Mouse (Mus musculus) kidney, embryonic 16.5 days (tissue): ENCODE data around the gene Eif5a. TPM values are rescaled to one million over a fixed set of nuclear protein-coding genes. Genes with fewer than 3 reads are reported as not detected.
A peak's percentile ranks its signal among the peaks of the same experiment; 100 is the strongest.

Experiments used
- ATAC-seq: fragments of 200-750 bp; cut with Nextera tagmentation; 2 replicates; pipeline ENCODE4 v1.8.0; 2017; ENCODE audit warnings: moderate TSS enrichment; ENCODE audit not compliant: low FRiP score, low TSS enrichment
- H3K27ac ChIP-seq: fragments of 300-500 bp; sonication (generic); 2 replicates; pipeline ENCODE4 v1.5.1; 2014; ENCODE audit warnings: low read length
- H3K27me3 ChIP-seq: fragments of 300-500 bp; sonication (generic); 2 replicates; pipeline ENCODE4 v1.6.1; 2014; ENCODE audit warnings: low read length, control low read depth, mixed read lengths; ENCODE audit not compliant: insufficient read depth
- H3K36me3 ChIP-seq: fragments of 300-500 bp; sonication (generic); 2 replicates; pipeline ENCODE4 v1.6.1; 2014; ENCODE audit warnings: low read length, control low read depth, mixed read lengths; ENCODE audit not compliant: insufficient read depth
- H3K4me1 ChIP-seq: fragments of 300-500 bp; sonication (generic); 2 replicates; pipeline ENCODE4 v1.6.1; 2014; ENCODE audit warnings: low read length, control low read depth, mixed read lengths; ENCODE audit not compliant: insufficient read depth
- H3K4me2 ChIP-seq: fragments of 300-500 bp; sonication (generic); replicated peaks from 2 replicates; pipeline ENCODE4 v1.6.1; 2014; ENCODE audit warnings: low read depth, low read length
- H3K4me3 ChIP-seq: fragments of 300-500 bp; sonication (generic); 2 replicates; pipeline ENCODE4 v1.5.1; 2014; ENCODE audit warnings: mild to moderate bottlenecking, low read length
- H3K9ac ChIP-seq: fragments of 300-500 bp; sonication (generic); replicated peaks from 2 replicates; pipeline ENCODE4 v1.6.1; 2014; ENCODE audit warnings: low read length
- H3K9me3 ChIP-seq: fragments of 300-500 bp; sonication (generic); 2 replicates; pipeline ENCODE4 v1.6.1; 2016; ENCODE audit warnings: low read length, control low read depth
- WGBS: fragments of 180-500 bp; shearing (Covaris S2); extraction: QIAGEN DNeasy Blood & Tissue Kit; methylation state at CpG from one replicate; pipeline ENCODE4 v1.1.7; 2014; 5-methylcytosine and 5-hydroxymethylcytosine counted together
- polyA plus RNA-seq: library from polyadenylated mRNA; unstranded; fragments of >200 nt; fragmentation: Nextera tagmentation; extraction: Ambion mirVana; gene quantifications from 2 replicates; pipeline ENCODE4 v1.2.1, GENCODE M21; 2015

Gene Eif5a
- polyA plus RNA-seq, 1 experiment from 2014 or later = 1,737 TPM

DNA sequence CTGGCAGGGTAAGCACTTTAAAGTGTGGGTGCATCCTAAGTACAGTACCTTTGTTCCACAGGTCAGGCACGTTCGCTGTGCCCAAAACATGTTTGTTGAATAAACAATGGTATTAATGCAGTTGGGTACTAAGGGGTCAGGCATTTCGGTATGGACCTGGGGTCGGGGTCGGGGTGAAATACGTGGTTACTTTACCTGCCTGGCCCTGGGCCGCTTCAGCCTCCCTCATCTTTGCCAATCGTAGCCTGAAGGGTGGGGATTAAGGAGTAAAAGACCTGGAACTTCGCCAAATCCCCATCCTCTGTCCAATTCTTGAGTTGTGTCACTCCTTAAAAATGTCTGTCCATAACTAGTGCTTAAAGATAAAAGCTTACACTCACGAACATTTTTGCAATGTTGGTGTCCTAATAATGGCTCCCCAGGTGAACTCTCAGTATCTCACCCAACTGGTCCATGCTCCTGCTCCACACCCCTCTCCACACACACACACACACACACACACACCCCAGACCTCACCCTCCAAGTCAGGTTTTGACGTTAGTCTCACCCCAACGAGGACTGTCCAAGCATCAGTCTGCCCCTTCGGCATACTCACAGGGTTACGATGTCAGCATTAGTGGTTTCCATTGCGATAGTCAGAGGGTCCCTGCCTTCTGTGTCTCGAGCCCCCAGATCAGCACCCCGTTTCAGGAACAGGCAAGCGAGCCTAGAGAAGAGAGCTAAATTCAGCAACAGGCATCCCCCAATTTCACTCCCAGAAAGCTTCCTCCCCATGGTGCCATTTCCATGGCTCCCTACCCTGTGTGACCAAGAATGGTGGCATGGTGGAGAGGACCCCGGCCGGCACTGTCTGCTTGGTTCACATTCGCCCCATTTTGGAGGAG lies 39.7 kb downstream of the Eif5a start:
- H3K36me3 ChIP-seq = no peaks in the 10 kb centered on the region
- 57% methylated on average over 21 of the region's 21 CpGs for WGBS
- peak overlapping the region; percentile 98 for H3K27ac ChIP-seq
- peak; percentile 1; the same call in 1 of the 2 replicates for ATAC-seq
- peaks cover 39% of the 10 kb centered on the region for H3K4me1 ChIP-seq
- H3K4me2 ChIP-seq = peak overlapping the region; percentile 55
- peak overlapping the region; percentile 63 for H3K9ac ChIP-seq
- peak overlapping the region; percentile 65 for H3K4me3 ChIP-seq
- H3K9me3 ChIP-seq = no peaks in the 10 kb centered on the region
- H3K27me3 ChIP-seq = no peaks in the 10 kb centered on the region

DNA sequence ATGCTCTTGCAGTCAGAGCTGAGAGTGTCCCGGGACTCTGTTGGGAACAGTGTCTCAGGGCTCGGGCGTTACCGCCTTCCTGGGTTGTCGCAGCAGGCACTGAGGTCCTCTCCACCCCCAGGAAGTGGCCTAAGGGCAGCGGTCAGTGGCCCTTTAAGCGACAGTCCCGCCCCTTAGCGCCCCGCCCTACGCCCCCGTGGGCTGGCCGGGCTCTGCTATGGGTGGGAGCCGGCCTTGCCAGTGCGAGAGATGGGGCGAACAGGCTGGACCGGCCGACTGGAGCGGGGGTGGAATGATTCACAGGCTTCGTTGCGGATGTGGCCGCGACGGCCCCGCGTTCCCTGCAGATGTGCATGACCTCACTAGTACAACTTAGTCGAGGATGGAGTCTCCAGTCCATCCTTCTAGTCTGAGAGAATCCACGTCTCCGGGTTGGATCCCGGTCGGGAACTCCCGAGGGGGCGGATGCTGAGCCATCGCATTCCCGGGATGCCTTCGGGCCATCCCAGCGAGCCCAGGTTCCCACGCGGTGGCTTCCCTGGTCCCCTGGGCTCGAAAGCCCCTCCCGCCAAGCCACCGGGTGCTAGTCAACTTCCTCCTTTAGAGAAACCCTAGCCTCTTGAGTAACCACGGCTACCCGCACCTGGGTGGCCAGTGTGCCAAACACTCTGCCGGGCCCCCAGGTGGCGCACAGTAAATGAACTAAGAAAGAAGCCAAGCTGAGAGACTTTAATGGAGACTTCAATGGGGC lies 40.7 kb downstream of the Eif5a start, which contains the start of gene Kctd11:
TSS of gene Kctd11 (minus strand) at position 554 of the 751 bp plus-strand sequence.
- H3K27me3 ChIP-seq = no peaks in the 10 kb centered on the region
- peak; percentile 93 for ATAC-seq
- peaks cover 48% of the 10 kb centered on the region for H3K4me1 ChIP-seq
- no peaks in the 10 kb centered on the region for H3K36me3 ChIP-seq
- H3K4me3 ChIP-seq = peak within 1 kb of the TSS; percentile 65
- H3K9me3 ChIP-seq = no peaks in the 10 kb centered on the region
- peak within 1 kb of the TSS; percentile 98 for H3K27ac ChIP-seq
- H3K9ac ChIP-seq = peak within 1 kb of the TSS; percentile 63
- WGBS = under 1% methylated on average over 46 of the region's 46 CpGs
- peak within 1 kb of the TSS; percentile 55 for H3K4me2 ChIP-seq

DNA sequence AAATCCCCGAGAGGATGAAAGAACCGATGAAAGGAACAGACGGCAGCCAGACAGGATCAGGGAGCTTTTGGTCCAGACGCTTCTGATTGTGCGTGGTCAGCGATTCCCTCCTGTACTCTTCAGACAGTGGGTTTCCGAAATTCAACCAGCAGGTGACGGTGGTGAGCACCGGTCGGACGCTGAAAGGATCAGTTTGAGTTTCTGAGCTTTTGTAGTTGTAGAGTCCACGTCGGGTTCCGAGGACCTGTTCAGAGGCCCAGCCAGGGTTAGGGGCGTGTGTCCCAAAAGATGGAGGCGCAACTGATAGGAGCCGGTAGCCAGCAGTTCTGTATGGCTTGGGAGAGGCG lies 41.3 kb downstream of the Eif5a start:
- peak overlapping the region; percentile 63 for H3K9ac ChIP-seq
- H3K4me3 ChIP-seq = peak overlapping the region; percentile 65
- H3K4me1 ChIP-seq = peaks cover 52% of the 10 kb centered on the region
- no peaks in the 10 kb centered on the region for H3K27me3 ChIP-seq
- no peaks in the 10 kb centered on the region for H3K36me3 ChIP-seq
- peak overlapping the region; percentile 98 for H3K27ac ChIP-seq
- WGBS = 0% methylated on average over 18 of the region's 18 CpGs
- peak overlapping the region; percentile 55 for H3K4me2 ChIP-seq
- H3K9me3 ChIP-seq = no peaks in the 10 kb centered on the region
- ATAC-seq = peak; percentile 49; the same call in 1 of the 2 replicates

DNA sequence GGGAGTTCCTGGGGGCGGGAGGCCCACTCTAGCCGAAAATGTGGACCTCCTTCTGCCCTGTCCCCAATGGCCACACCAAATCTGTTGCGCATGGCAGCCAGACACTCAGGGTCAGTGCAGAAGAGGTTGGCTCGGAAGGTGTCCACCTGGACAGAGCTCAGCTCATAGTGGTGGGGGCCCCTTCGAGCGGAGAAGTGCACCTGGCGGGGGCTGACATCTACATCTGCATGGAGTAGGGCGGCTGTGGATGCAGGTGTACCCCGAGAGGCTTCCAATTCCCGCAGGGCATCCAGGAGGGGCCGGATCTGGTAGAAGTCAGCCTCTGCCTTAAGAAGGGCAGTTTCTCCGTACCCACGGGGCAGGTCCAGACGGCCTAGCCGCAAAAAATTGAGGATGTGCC lies 42.0 kb downstream of the Eif5a start:
- 45% methylated on average over 15 of the region's 15 CpGs for WGBS
- no peaks in the 10 kb centered on the region for H3K36me3 ChIP-seq
- peak overlapping the region; percentile 65 for H3K4me3 ChIP-seq
- ATAC-seq = no peak
- H3K27me3 ChIP-seq = no peaks in the 10 kb centered on the region
- peak overlapping the region; percentile 63 for H3K9ac ChIP-seq
- peaks cover 52% of the 10 kb centered on the region for H3K4me1 ChIP-seq
- H3K9me3 ChIP-seq = no peaks in the 10 kb centered on the region
- H3K4me2 ChIP-seq = peak overlapping the region; percentile 55
- H3K27ac ChIP-seq = peak overlapping the region; percentile 98; the same call in 1 of the 2 replicates

DNA sequence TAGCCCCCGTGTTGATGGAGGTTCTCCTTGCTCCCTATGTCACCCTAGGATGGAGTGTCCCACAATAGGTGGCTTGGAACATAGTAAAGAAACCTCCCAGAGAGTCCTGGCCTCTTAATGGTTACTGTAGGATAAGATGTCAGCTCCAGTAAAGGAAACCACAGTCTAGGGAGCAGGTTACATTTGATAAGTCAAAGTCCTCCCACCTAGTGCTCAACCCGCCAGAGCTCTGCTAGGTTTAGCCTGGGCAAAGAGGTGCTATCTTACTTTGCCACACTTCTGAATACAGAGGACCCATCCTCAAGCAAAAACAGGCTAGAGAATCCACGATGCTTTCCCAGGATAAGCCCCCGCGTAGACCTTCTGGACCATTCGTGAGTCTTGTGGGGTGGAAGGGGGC lies 42.8 kb downstream of the Eif5a start:
- Histone ChIP-seq H3K36me3 (no peaks in the 10 kb centered on the region), H3K4me2 (peak overlapping the region; percentile 55), H3K4me3 (peak overlapping the region; percentile 65), H3K27me3 (no peaks in the 10 kb centered on the region), H3K27ac (no peak overlapping the region), H3K4me1 (peaks cover 52% of the 10 kb centered on the region), H3K9me3 (no peaks in the 10 kb centered on the region), H3K9ac (peak overlapping the region; percentile 63)
- 85% methylated on average over 6 of the region's 6 CpGs for WGBS
- ATAC-seq = no peak

DNA sequence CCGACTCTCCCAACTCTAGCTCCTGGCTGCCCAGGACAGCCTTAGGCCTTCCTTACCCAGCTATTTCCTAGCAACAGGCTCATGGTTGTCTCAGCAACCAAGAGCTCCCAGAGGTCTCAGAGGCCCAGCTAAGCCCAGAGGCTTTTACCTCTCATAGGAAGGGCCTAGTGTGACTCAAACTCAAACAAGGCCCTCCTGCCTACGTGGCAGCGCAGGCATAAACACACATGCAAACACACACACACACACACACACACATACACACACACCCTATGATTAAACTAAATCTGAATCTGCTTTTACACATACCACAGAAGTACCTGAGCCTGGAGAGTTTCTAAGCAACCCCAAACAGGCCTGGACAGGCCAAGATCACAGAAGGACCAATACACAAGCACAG lies 43.4 kb downstream of the Eif5a start:
- Histone ChIP-seq H3K36me3 (no peaks in the 10 kb centered on the region), H3K9me3 (no peaks in the 10 kb centered on the region), H3K9ac (no peak overlapping the region), H3K4me1 (peaks cover 52% of the 10 kb centered on the region), H3K27me3 (no peaks in the 10 kb centered on the region), H3K4me3 (0 out of 2 replicates have a peak overlapping the region, but pooled peaks have one; percentile 3), H3K4me2 (peak overlapping the region; percentile 27; the same call in 1 of the 2 replicates), H3K27ac (no peak overlapping the region)
- WGBS = 86% methylated on average over 3 of the region's 3 CpGs
- no peak for ATAC-seq

DNA sequence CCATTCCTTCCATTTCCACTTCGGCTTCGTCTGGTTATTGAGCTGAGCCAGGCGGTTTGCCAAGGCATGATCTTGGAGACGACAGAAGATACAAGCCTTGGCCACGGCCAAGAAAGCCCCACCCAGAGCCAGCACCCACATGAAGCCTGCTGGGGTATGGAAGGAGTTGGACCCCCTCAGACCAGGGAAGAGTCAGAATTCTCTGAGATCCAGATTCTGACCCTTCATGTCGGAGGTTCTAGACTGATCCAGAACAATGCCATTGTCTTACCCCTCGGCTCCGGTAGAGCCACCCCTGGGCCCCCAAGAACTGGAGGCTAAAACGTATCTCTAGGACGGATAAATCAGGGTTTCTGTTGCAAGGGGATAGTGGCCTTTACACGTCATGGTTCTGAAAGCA lies 43.9 kb downstream of the Eif5a start, which contains the start of gene Tmem95:
TSS of gene Tmem95 (minus strand) at position 141 of the 400 bp plus-strand sequence.
- no peak within 1 kb of the TSS for H3K27ac ChIP-seq
- H3K9ac ChIP-seq = peak within 1 kb of the TSS; percentile 32
- H3K27me3 ChIP-seq = no peaks in the 10 kb centered on the region
- no peaks in the 10 kb centered on the region for H3K9me3 ChIP-seq
- H3K4me3 ChIP-seq = peak within 1 kb of the TSS; percentile 7; the same call in 1 of the 2 replicates
- WGBS = 91% methylated on average over 11 of the region's 11 CpGs
- no peak for ATAC-seq
- H3K4me2 ChIP-seq = peak within 1 kb of the TSS; percentile 55
- no peaks in the 10 kb centered on the region for H3K36me3 ChIP-seq
- H3K4me1 ChIP-seq = peaks cover 52% of the 10 kb centered on the region

DNA sequence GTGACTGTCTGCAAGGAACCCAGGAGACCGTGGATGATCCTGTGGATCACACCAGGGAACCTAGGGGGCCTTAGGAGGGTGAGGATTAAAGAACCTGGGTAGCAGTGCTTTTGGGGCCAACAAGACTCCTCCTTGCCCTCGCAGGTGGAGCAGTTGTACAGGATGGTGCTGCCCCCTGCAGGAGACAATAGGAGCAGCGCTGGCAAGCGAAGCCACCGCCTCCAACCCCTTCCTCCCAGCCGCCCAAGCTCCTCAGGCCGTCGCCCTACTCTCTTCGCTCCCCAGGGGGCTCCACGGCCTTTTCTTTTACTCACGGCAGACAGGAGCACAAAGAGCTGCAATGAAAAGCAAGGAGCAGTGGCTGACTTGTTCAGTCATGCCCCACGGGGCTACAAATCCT lies 44.9 kb downstream of the Eif5a start:
- H3K4me2 ChIP-seq = peak overlapping the region; percentile 30
- 4% methylated on average over 12 of the region's 12 CpGs for WGBS
- H3K27me3 ChIP-seq = no peaks in the 10 kb centered on the region
- H3K36me3 ChIP-seq = no peaks in the 10 kb centered on the region
- H3K4me3 ChIP-seq = peak overlapping the region; percentile 7; the same call in 1 of the 2 replicates
- peaks cover 46% of the 10 kb centered on the region for H3K4me1 ChIP-seq
- no peaks in the 10 kb centered on the region for H3K9me3 ChIP-seq
- no peak overlapping the region; the same call in 1 of the 2 replicates for H3K9ac ChIP-seq
- ATAC-seq = peak; percentile 5; the same call in 1 of the 2 replicates
- H3K27ac ChIP-seq = peak overlapping the region; percentile 33; the same call in 1 of the 2 replicates

DNA sequence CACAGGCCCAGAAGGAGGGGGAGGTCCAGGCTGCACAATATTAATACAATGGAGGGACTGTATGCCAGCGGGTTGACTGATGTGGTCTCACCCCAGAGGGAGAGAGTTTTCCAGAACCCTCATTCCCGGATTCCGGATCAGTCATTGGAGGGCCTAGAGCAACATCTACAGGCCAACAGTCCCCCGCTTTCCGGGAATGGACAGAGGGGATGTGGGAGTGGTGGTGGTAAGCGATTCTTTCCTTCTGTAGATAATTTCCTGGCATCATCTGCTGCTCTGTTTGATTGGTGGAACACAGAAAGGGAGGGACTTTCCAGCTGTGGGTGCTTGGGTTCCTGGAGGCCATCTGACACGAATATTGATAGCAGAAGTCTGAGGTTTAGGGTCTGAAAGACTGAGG lies 45.6 kb downstream of the Eif5a start:
- H3K27ac ChIP-seq = peak overlapping the region; percentile 46; the same call in 1 of the 2 replicates
- no peaks in the 10 kb centered on the region for H3K9me3 ChIP-seq
- no peaks in the 10 kb centered on the region for H3K27me3 ChIP-seq
- H3K4me2 ChIP-seq = no peak overlapping the region
- H3K36me3 ChIP-seq = no peaks in the 10 kb centered on the region
- ATAC-seq = no peak
- H3K4me3 ChIP-seq = no peak overlapping the region
- 58% methylated on average over 7 of the region's 7 CpGs for WGBS
- H3K9ac ChIP-seq = no peak overlapping the region
- peaks cover 44% of the 10 kb centered on the region for H3K4me1 ChIP-seq
